Mouse (Mus musculus) ES-Bruce4 (cell line): ENCODE results near the gene Tcn2. TPM values are rescaled to one million over a fixed set of nuclear protein-coding genes. Genes with fewer than 3 reads are reported as not detected.
A peak's percentile ranks its signal among the peaks of the same experiment; 100 is the strongest.

Experiments used
- H3K27ac ChIP-seq: 2 replicates; pipeline ENCODE4 v1.5.1; 2012; ENCODE audit warnings: low read length, inconsistent platforms; ENCODE audit not compliant: insufficient read depth
- H3K27me3 ChIP-seq: 2 replicates; pipeline ENCODE4 v1.6.1; 2012; ENCODE audit warnings: mild to moderate bottlenecking, low read length, inconsistent platforms; ENCODE audit not compliant: control insufficient read depth, poor library complexity, insufficient read depth, severe bottlenecking
- H3K36me3 ChIP-seq: 2 replicates; pipeline ENCODE4 v1.6.1; 2012; ENCODE audit warnings: inconsistent platforms, mild to moderate bottlenecking, low read length, moderate library complexity; ENCODE audit not compliant: control insufficient read depth, poor library complexity, insufficient read depth, severe bottlenecking
- H3K4me1 ChIP-seq: one replicate; pipeline ENCODE4 v1.8.1; 2011; ENCODE audit warnings: low read length; ENCODE audit not compliant: control insufficient read depth, insufficient read depth
- H3K4me3 ChIP-seq: 2 replicates; pipeline ENCODE4 v1.5.1; 2011; ENCODE audit warnings: low read depth, mild to moderate bottlenecking, low read length
- H3K9ac ChIP-seq: 2 replicates; pipeline ENCODE4 v1.6.1; 2012; ENCODE audit warnings: low read depth, mild to moderate bottlenecking, inconsistent platforms; ENCODE audit not compliant: poor library complexity, severe bottlenecking
- H3K9me3 ChIP-seq: replicated peaks from 2 replicates; pipeline ENCODE4 v1.6.1; 2012; ENCODE audit warnings: mild to moderate bottlenecking, low read length, inconsistent platforms; ENCODE audit not compliant: control insufficient read depth, poor library complexity, insufficient read depth, severe bottlenecking
- CTCF ChIP-seq: IDR thresholded peaks from one replicate; pipeline ENCODE4 v1.8.1; 2011; ENCODE audit warnings: low read depth, low read length
- EP300 ChIP-seq: IDR thresholded peaks from 2 replicates; pipeline ENCODE4 v1.6.1; 2011; ENCODE audit warnings: low read depth, low read length; ENCODE audit not compliant: insufficient read depth
- POLR2A ChIP-seq: IDR thresholded peaks from one replicate; pipeline ENCODE4 v1.8.1; 2011; ENCODE audit warnings: low read length; ENCODE audit not compliant: insufficient read depth
- polyA plus RNA-seq: library from polyadenylated mRNA; stranded (reverse); fragments of >200 nt; gene quantifications from 2 replicates; pipeline ENCODE4 v1.2.4, GENCODE M21; 2011; ENCODE audit warnings: low read depth; ENCODE audit not compliant: missing spikeins, insufficient read depth, insufficient read length

Tcn2 gene
- polyA plus RNA-seq, 1 experiment: 45.8 TPM

GRCm38 (mm10) chr11:3922115-3922514 is 9.8 kb downstream of the Tcn2 start:
- no peaks in the 10 kb centered on the region for H3K36me3 ChIP-seq
- no peaks in the 10 kb centered on the region for H3K27me3 ChIP-seq
- no peak for TF ChIP-seq CTCF
- no peak for TF ChIP-seq POLR2A
- TF ChIP-seq EP300: no peak
- no peaks in the 10 kb centered on the region for H3K9me3 ChIP-seq
- H3K4me3 ChIP-seq: no peak overlapping the region
- H3K27ac ChIP-seq: no peak overlapping the region
- no peak overlapping the region for H3K9ac ChIP-seq
- no peaks in the 10 kb centered on the region for H3K4me1 ChIP-seq

GRCm38 (mm10) chr11:3921281-3921850 is 10.6 kb downstream of the Tcn2 start:
- H3K36me3 ChIP-seq: no peaks in the 10 kb centered on the region
- H3K27me3 ChIP-seq: no peaks in the 10 kb centered on the region
- TF ChIP-seq CTCF (peak; percentile 90), POLR2A (no peak)
- H3K27ac ChIP-seq: no peak overlapping the region
- no peak overlapping the region for H3K4me3 ChIP-seq
- no peaks in the 10 kb centered on the region for H3K9me3 ChIP-seq
- no peak overlapping the region for H3K9ac ChIP-seq
- H3K4me1 ChIP-seq: no peaks in the 10 kb centered on the region

- no peaks in the 10 kb centered on the region for H3K36me3 ChIP-seq
- no peak overlapping the region for H3K9ac ChIP-seq
- no peak overlapping the region for H3K27ac ChIP-seq
- TF ChIP-seq CTCF (no peak), EP300 (no peak)
- H3K9me3 ChIP-seq: no peaks in the 10 kb centered on the region
- no peaks in the 10 kb centered on the region for H3K4me1 ChIP-seq
- H3K4me3 ChIP-seq: no peak overlapping the region
- no peaks in the 10 kb centered on the region for H3K27me3 ChIP-seq
Observed at GRCm38 (mm10) chr11:3920476-3920875, 11.5 kb downstream of the Tcn2 start.

DNA sequence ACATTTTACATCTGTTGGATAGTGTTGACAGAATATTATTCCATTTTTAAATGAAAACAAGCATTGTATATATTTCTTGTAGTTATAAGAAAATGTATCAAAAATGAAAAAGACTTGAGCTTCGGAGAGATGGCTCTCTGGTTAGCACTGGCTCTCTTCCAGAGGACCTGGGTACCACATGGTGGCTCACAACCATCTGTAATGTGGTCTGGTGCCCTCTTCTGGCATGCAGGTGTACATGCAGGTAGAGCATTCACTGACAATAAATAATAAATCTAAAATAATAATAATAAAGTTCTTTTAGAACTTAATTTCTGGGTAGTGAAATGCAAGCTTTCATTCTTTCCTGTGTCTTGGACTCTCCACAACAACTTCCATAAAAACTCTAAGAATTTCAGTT is 13.2 kb downstream of the Tcn2 start:
- Histone ChIP-seq H3K9ac (no peak overlapping the region), H3K4me1 (no peaks in the 10 kb centered on the region), H3K36me3 (no peaks in the 10 kb centered on the region), H3K27me3 (no peaks in the 10 kb centered on the region), H3K27ac (no peak overlapping the region), H3K4me3 (no peak overlapping the region), H3K9me3 (no peaks in the 10 kb centered on the region)
- TF ChIP-seq EP300 (no peak), POLR2A (no peak), CTCF (peak; percentile 61)

GRCm38 (mm10) chr11:3914109-3914840 is 17.7 kb downstream of the Tcn2 start, which contains the start of gene Slc35e4:
TSS of gene Slc35e4 (minus strand) at chr11:3914664.
- Histone ChIP-seq H3K4me3 (peak within 1 kb of the TSS; percentile 72), H3K36me3 (no peaks in the 10 kb centered on the region), H3K9ac (peak within 1 kb of the TSS; percentile 65), H3K4me1 (no peaks in the 10 kb centered on the region), H3K9me3 (no peaks in the 10 kb centered on the region), H3K27me3 (no peaks in the 10 kb centered on the region), H3K27ac (peak within 1 kb of the TSS; percentile 60)
- peak; percentile 92 for TF ChIP-seq CTCF
- TF ChIP-seq POLR2A: no peak

DNA sequence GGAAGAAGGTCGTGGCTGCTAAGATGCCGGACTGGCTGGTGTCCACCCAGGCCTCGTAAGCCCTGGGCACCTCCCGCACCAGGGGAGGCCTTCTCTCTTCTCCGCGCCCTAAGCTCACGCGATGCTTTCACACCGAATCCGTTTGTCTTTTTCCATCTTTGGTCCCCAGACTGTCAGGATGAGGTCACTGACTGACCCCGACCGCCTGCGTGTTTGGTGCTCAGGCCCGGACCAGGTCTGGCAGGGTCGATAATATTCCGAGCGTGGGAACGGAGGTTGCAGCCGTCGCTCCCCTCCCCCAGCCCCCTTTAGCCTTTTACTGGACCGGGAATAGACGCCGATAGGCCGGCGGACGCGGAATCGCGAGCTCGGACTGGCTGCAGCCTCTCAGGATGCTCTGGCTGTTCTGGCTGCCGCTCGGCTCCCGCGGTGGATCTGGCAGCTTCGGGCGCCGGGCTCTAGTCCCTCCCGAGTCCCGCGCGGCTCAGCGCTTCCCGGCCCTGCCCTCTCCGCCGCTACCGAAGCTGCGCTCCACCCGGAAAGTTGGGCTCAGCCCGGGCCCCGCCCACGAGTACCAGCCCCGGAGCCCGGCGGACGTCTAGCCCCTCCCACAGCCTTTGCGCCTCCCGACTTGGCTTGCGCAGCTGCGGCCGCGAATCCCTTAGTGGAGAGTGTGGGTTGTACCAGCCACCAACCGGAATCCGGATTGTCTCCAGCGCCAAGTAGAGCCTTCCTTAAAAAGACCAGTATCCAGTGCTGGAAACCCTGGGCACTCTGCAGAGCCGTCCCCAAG is 18.4 kb downstream of the Tcn2 start:
- H3K9me3 ChIP-seq: no peaks in the 10 kb centered on the region
- peak overlapping the region; percentile 65 for H3K9ac ChIP-seq
- no peaks in the 10 kb centered on the region for H3K27me3 ChIP-seq
- H3K4me1 ChIP-seq: no peaks in the 10 kb centered on the region
- H3K27ac ChIP-seq: peak overlapping the region; percentile 60
- peak overlapping the region; percentile 72 for H3K4me3 ChIP-seq
- TF ChIP-seq CTCF (no peak), EP300 (no peak), POLR2A (no peak)
- no peaks in the 10 kb centered on the region for H3K36me3 ChIP-seq
